Mouse (Mus musculus) liver, embryonic 16.5 days (tissue): ENCODE measurements at regions not wholly inside any gene's neighbourhood (a gene's known extent, or its start where the extent isn't known, plus 50 kb on each side); places are given as distances from the start of the nearest gene placed in this dataset.

Source experiments
- ATAC-seq: fragments of 200-750 bp; cut with Nextera tagmentation; 2 replicates; pipeline ENCODE4 v1.8.0; 2017; ENCODE audit warnings: low read depth, mild to moderate bottlenecking, moderate number of reproducible peaks, moderate library complexity
- H3K27ac ChIP-seq: fragments of 300-500 bp; sonication (generic); 2 replicates; pipeline ENCODE4 v1.5.1; 2014; ENCODE audit warnings: mild to moderate bottlenecking, low read length
- H3K27me3 ChIP-seq: fragments of 300-500 bp; sonication (generic); 2 replicates; pipeline ENCODE4 v1.6.1; 2014; ENCODE audit warnings: low read depth, low read length, mixed read lengths; ENCODE audit not compliant: control insufficient read depth, insufficient read depth
- H3K36me3 ChIP-seq: fragments of 300-500 bp; sonication (generic); 2 replicates; pipeline ENCODE4 v1.6.1; 2014; ENCODE audit warnings: mild to moderate bottlenecking; ENCODE audit not compliant: control insufficient read depth, insufficient read depth
- H3K4me1 ChIP-seq: fragments of 300-500 bp; sonication (generic); 2 replicates; pipeline ENCODE4 v1.6.1; 2014; ENCODE audit warnings: low read depth, low read length, mixed read lengths; ENCODE audit not compliant: control insufficient read depth
- H3K4me2 ChIP-seq: fragments of 300-500 bp; sonication (generic); 2 replicates; pipeline ENCODE4 v1.6.1; 2014; ENCODE audit warnings: low read depth, low read length, mixed read lengths
- H3K4me3 ChIP-seq: fragments of 300-500 bp; sonication (generic); 2 replicates; pipeline ENCODE4 v1.5.1; 2014; ENCODE audit warnings: low read depth, mild to moderate bottlenecking, low read length
- H3K9ac ChIP-seq: fragments of 300-500 bp; sonication (generic); 2 replicates; pipeline ENCODE4 v1.6.1; 2014; ENCODE audit warnings: low read depth, low read length
- H3K9me3 ChIP-seq: fragments of 300-500 bp; sonication (generic); replicated peaks from 2 replicates; pipeline ENCODE4 v1.6.1; 2016; ENCODE audit warnings: low read length; ENCODE audit not compliant: control insufficient read depth
- WGBS: fragments of 180-500 bp; shearing (Covaris S2); extraction: QIAGEN DNeasy Blood & Tissue Kit; methylation state at CpG from one replicate; pipeline ENCODE4 v1.1.7; 2014; ENCODE audit not compliant: insufficient replicate concordance; 5-methylcytosine and 5-hydroxymethylcytosine counted together

DNA sequence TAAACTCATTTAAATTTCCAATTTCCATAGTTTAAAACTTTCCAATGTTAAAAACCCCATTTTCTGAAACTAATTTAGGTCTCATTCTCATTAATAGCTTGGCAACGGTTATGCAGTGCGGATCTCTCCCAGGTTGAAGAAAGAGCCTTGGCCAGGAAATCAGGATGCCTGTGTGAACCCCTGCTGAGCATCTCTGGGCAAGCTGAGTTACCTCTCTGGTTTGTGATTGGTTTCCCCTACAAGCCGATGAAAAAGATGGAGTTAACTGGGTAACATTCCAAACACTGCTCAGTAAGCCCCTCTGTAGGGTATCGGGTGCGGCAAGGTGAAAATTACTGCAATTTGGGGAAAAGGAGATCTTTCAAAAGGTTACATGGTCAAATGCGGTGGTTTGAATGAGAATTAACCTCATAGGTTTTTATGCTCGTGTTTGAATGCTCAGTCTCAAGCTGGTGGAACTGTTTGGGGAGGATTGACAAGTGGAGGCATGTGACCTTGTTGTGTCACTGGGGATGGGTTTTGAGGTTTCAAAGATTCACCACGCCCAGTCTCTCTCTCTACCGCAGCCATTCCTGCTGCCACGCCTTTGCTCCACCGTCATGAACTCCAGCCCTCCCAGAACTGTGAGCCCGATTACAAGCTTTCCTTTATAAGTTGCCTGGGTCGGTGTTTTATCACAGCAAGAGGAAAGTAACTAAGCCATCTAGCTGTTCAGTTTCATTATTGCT is 164.6 kb upstream of the Tle3 start:
- Histone ChIP-seq H3K36me3 (no peaks in the 10 kb centered on the region), H3K4me3 (no peak overlapping the region), H3K4me2 (no peak overlapping the region), H3K9me3 (no peaks in the 10 kb centered on the region), H3K9ac (no peak overlapping the region), H3K27me3 (no peaks in the 10 kb centered on the region), H3K4me1 (no peaks in the 10 kb centered on the region), H3K27ac (no peak overlapping the region)
- WGBS = 74% methylated on average over 13 of the region's 13 CpGs
- no peak for ATAC-seq

DNA sequence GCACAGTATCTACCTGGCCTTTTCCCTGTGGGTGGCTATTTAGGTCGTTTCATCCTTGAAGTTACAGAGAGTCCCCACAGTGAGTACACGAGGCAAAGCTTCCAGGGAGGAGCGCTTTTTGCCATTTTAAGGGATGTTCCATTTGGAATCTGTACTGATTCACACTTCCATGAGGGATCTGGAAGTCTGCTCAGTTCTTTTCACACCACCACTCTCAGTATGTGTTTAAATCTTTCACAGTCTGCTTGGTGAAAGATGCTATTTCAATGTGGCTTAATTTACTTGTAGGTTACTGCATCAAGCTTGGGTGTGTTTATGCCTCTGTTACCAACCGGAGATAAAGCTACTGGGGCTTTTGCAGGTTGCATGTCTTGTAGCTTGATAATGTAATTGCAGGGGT is 160.5 kb upstream of the Tle3 start:
- WGBS = 45% methylated on average over 4 of the region's 4 CpGs
- Histone ChIP-seq H3K36me3 (no peaks in the 10 kb centered on the region), H3K27ac (no peak overlapping the region), H3K27me3 (no peaks in the 10 kb centered on the region), H3K9ac (no peak overlapping the region), H3K4me2 (no peak overlapping the region), H3K4me3 (no peak overlapping the region), H3K4me1 (no peaks in the 10 kb centered on the region), H3K9me3 (no peaks in the 10 kb centered on the region)
- no peak for ATAC-seq

GRCm38 (mm10) chr9:61214943-61215342 is 157.2 kb upstream of the Tle3 start:
- Histone ChIP-seq H3K27ac (no peak overlapping the region), H3K27me3 (no peaks in the 10 kb centered on the region), H3K4me2 (no peak overlapping the region), H3K4me1 (no peaks in the 10 kb centered on the region), H3K36me3 (no peaks in the 10 kb centered on the region), H3K9me3 (no peaks in the 10 kb centered on the region), H3K4me3 (no peak overlapping the region), H3K9ac (no peak overlapping the region)
- 55% methylated on average over 6 of the region's 6 CpGs for WGBS
- no peak for ATAC-seq

DNA sequence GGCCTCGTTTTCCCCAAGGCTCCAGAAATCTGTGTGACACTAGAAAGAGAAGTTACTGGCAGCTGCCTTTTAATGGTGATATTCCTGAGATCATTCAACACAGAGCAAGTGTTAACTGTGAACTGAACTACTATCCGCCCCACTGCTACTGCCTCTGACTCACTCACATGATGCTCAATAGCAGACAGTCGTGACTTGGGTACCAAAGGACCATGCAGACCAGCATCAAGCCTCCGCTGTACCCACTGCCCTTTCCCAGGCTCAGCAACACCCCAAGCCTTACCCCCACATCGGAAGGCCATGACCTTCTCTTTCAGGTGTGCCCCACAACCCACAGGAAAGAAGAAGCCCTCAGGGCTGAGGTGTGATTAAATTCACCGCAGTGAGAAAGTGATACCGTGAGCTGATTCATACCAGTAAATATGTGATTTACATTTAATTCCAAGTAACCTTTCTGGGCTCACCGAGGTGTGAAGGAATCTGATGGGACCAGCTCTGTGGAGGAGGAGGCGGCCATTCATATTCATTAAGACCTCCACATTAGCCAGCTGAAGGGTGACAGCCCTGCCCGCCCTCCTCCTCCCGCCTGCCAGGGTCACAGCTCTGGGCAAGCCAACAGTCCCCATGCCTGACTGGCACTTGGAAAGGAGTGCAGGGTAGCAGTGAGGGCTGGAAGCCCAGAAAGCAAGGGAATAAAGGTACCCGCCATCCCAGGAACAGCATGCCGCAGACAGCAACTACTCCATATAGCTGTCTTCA is 156.0 kb upstream of the Tle3 start:
- no peaks in the 10 kb centered on the region for H3K36me3 ChIP-seq
- H3K4me3 ChIP-seq = no peak overlapping the region
- ATAC-seq = no peak
- WGBS = 63% methylated on average over 13 of the region's 13 CpGs
- no peak overlapping the region for H3K4me2 ChIP-seq
- no peaks in the 10 kb centered on the region for H3K9me3 ChIP-seq
- no peaks in the 10 kb centered on the region for H3K27me3 ChIP-seq
- no peak overlapping the region for H3K9ac ChIP-seq
- no peak overlapping the region for H3K27ac ChIP-seq
- no peaks in the 10 kb centered on the region for H3K4me1 ChIP-seq

DNA sequence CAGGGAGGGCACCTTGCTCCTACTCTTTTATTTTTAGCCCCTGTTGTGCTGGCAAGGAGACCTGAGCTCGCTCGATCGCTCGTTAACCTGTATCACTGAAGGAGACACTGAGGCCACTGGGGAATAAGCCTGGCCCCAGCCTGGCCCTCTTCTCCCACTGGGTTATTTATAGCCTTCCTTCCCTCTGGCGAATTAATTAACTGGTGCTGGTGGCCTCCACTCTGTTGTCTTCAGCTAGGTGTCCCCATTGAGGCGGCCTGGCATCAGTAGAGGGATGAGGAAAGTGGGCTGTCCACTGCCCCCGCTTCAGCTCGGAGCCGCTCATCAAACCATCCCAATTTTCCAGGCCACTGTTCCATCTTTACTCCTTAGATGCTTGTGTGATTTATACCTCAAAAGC is 152.1 kb upstream of the Tle3 start:
- Histone ChIP-seq H3K9me3 (no peaks in the 10 kb centered on the region), H3K4me1 (no peaks in the 10 kb centered on the region), H3K9ac (no peak overlapping the region), H3K4me3 (no peak overlapping the region), H3K27me3 (no peaks in the 10 kb centered on the region), H3K36me3 (no peaks in the 10 kb centered on the region), H3K27ac (no peak overlapping the region), H3K4me2 (no peak overlapping the region)
- no peak for ATAC-seq
- 74% methylated on average over 9 of the region's 9 CpGs for WGBS

GRCm38 (mm10) chr9:61222212-61223003 is 149.8 kb upstream of the Tle3 start:
- ATAC-seq = no peak
- no peaks in the 10 kb centered on the region for H3K9me3 ChIP-seq
- H3K4me1 ChIP-seq = no peaks in the 10 kb centered on the region
- H3K4me3 ChIP-seq = no peak overlapping the region
- H3K9ac ChIP-seq = no peak overlapping the region
- no peaks in the 10 kb centered on the region for H3K27me3 ChIP-seq
- no peak overlapping the region for H3K4me2 ChIP-seq
- H3K36me3 ChIP-seq = no peaks in the 10 kb centered on the region
- WGBS = 84% methylated on average over 18 of the region's 18 CpGs
- no peak overlapping the region for H3K27ac ChIP-seq

DNA sequence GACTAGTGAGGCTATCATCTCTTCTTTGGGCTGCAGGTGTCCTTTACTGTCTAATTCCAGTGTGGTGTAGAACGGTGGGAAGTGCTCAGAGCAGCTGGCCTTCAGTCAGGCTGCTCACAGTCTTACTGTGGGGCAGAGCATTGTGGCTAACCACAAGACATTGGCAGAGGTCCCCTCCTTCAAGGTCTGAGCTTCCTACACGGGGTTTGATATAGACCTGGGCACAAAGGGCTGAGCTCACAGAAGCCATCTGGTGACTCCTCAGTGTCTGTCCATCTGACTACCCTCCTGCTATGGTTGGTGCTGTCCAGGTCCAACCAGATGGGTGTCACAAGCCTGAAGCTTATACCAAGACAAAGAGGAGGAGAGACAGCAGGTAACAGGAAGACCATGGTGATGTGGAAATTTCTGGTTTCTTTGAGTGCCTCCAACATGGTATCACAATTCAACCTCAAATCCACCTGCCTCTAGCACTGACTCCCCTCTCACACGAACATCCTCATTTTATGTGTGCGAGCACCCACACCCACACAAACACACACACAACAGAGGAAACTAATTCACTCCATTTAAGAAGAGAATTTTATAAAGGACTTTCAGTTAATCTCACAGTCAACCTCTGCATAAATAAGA is 147.0 kb upstream of the Tle3 start:
- no peak for ATAC-seq
- Histone ChIP-seq H3K4me1 (no peaks in the 10 kb centered on the region), H3K9me3 (no peaks in the 10 kb centered on the region), H3K36me3 (no peaks in the 10 kb centered on the region), H3K9ac (no peak overlapping the region), H3K4me2 (no peak overlapping the region), H3K27ac (no peak overlapping the region), H3K27me3 (no peaks in the 10 kb centered on the region), H3K4me3 (no peak overlapping the region)
- 28% methylated on average over 4 of the region's 4 CpGs for whole genome bisulfite sequencing

DNA sequence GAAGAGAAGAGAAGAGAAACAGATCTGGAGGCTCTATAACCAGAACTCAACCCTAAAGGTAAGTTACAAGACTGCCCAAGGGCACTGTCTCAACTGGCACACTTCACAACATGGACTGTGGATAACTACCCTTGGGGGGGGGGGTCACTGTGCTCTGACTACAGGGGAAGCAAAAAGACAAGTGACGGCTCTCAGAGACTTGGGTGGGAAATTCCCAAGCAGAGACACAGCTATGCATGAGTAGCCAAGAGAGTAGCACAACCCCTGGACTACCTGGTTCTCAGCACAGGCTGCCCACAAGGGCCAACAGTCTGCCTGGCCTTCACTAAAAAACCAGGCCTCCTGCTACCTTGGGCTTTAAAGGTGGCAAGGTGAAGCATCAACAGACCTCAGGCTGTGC is 146.3 kb upstream of the Tle3 start:
- Histone ChIP-seq H3K4me1 (no peaks in the 10 kb centered on the region), H3K4me3 (no peak overlapping the region), H3K27me3 (no peaks in the 10 kb centered on the region), H3K9ac (no peak overlapping the region), H3K4me2 (no peak overlapping the region), H3K9me3 (no peaks in the 10 kb centered on the region), H3K36me3 (no peaks in the 10 kb centered on the region), H3K27ac (no peak overlapping the region)
- ATAC-seq = no peak
- 29% methylated on average over 1 of the region's 1 CpGs for WGBS
